Mouse (Mus musculus): ENCODE data around the gene Zfp423. TPM values are rescaled to one million over a fixed set of nuclear protein-coding genes. Genes with fewer than 3 reads are reported as not detected.

Gene Zfp423
- polyA plus RNA-seq, 1 experiment from 2014 or later = 36.6 TPM

GRCm38 (mm10) chr8:87961680-87962513 is 2.5 kb upstream of the Zfp423 start:
- Histone ChIP-seq H3K27ac (peak overlapping the region; percentile 33; the same call in 1 of the 2 replicates), H3K27me3 (peaks cover 36% of the 10 kb centered on the region)
- under 1% methylated on average over 48 of the region's 50 CpGs for WGBS

GRCm38 (mm10) chr8:87961108-87961507 is 1.7 kb upstream of the Zfp423 start:
- WGBS = under 1% methylated on average over 17 of the region's 20 CpGs
- H3K9me3 ChIP-seq = no peaks in the 10 kb centered on the region
- H3K9ac ChIP-seq = peak overlapping the region; percentile 50; the same call in 1 of the 2 replicates
- no peak for ATAC-seq (ENCODE audit: low FRiP score)
- H3K27me3 ChIP-seq = peaks cover 36% of the 10 kb centered on the region
- peak overlapping the region; percentile 93 for H3K4me2 ChIP-seq
- no peaks in the 10 kb centered on the region for H3K36me3 ChIP-seq (replicated peaks)
- peaks cover 55% of the 10 kb centered on the region for H3K4me1 ChIP-seq
- peak overlapping the region; percentile 70 for H3K4me3 ChIP-seq (replicated peaks)
- H3K27ac ChIP-seq = no peak overlapping the region

More at GRCm38 (mm10) chr8:87961680-87962513, 2.5 kb upstream of the Zfp423 start:
- H3K4me1 ChIP-seq = peaks cover 48% of the 10 kb centered on the region
- H3K36me3 ChIP-seq (replicated peaks) = no peaks in the 10 kb centered on the region
- peak overlapping the region; percentile 70 for H3K4me3 ChIP-seq (replicated peaks)
- H3K4me2 ChIP-seq = peak overlapping the region; percentile 93
- ATAC-seq (ENCODE audit: low FRiP score) = peak; percentile 12
- peak overlapping the region; percentile 50 for H3K9ac ChIP-seq
- H3K9me3 ChIP-seq = no peaks in the 10 kb centered on the region

- H3K4me3 ChIP-seq (replicated peaks) = peak overlapping the region; percentile 70
- peak overlapping the region; percentile 98 for H3K27ac ChIP-seq
- peak; percentile 78 for ATAC-seq (ENCODE audit: low FRiP score)
- H3K9me3 ChIP-seq = no peaks in the 10 kb centered on the region
- under 1% methylated on average over 54 of the region's 76 CpGs for WGBS
- peaks cover 63% of the 10 kb centered on the region for H3K4me1 ChIP-seq
- H3K27me3 ChIP-seq = peaks cover 36% of the 10 kb centered on the region
- H3K36me3 ChIP-seq (replicated peaks) = no peaks in the 10 kb centered on the region
- H3K9ac ChIP-seq = peak overlapping the region; percentile 93
- H3K4me2 ChIP-seq = peak overlapping the region; percentile 93
Measured at GRCm38 (mm10) chr8:87960061-87960749, 810 bp upstream of the Zfp423 start.

- peaks cover 69% of the 10 kb centered on the region for H3K4me1 ChIP-seq
- whole genome bisulfite sequencing = under 1% methylated on average over 60 of the region's 115 CpGs
- ATAC-seq (ENCODE audit: low FRiP score) = peak; percentile 47
Measured at GRCm38 (mm10) chr8:87958451-87959319, 710 bp downstream of the Zfp423 start.

GRCm38 (mm10) chr8:87957871-87958450 is 1.4 kb downstream of the Zfp423 start:
- Histone ChIP-seq H3K4me3 (replicated peaks) (peak overlapping the region; percentile 70), H3K9me3 (no peaks in the 10 kb centered on the region), H3K9ac (peak overlapping the region; percentile 93), H3K27ac (peak overlapping the region; percentile 98), H3K27me3 (peaks cover 24% of the 10 kb centered on the region), H3K36me3 (replicated peaks) (no peaks in the 10 kb centered on the region), H3K4me1 (peaks cover 75% of the 10 kb centered on the region), H3K4me2 (peak overlapping the region; percentile 93)
- no peak for ATAC-seq (ENCODE audit: low FRiP score)
- 0% methylated on average over 20 of the region's 20 CpGs for WGBS

More at GRCm38 (mm10) chr8:87958451-87959319, 710 bp downstream of the Zfp423 start:
- Histone ChIP-seq H3K4me3 (replicated peaks) (peak overlapping the region; percentile 70), H3K9me3 (no peaks in the 10 kb centered on the region), H3K9ac (peak overlapping the region; percentile 93), H3K4me2 (peak overlapping the region; percentile 93), H3K27ac (peak overlapping the region; percentile 98), H3K36me3 (replicated peaks) (no peaks in the 10 kb centered on the region), H3K27me3 (peaks cover 29% of the 10 kb centered on the region)

GRCm38 (mm10) chr8:87956001-87956400 is 3.4 kb downstream of the Zfp423 start:
- H3K36me3 ChIP-seq (replicated peaks) = no peaks in the 10 kb centered on the region
- H3K9ac ChIP-seq = no peak overlapping the region
- ATAC-seq (ENCODE audit: low FRiP score) = no peak
- H3K4me2 ChIP-seq = peak overlapping the region; percentile 13; the same call in 1 of the 2 replicates
- 66% methylated on average over 5 of the region's 5 CpGs for WGBS
- peaks cover 64% of the 10 kb centered on the region for H3K4me1 ChIP-seq
- H3K27ac ChIP-seq = no peak overlapping the region
- H3K4me3 ChIP-seq (replicated peaks) = no peak overlapping the region
- H3K27me3 ChIP-seq = peaks cover 4% of the 10 kb centered on the region
- no peaks in the 10 kb centered on the region for H3K9me3 ChIP-seq

- no peaks in the 10 kb centered on the region for H3K36me3 ChIP-seq (replicated peaks)
- no peaks in the 10 kb centered on the region; the same call in 1 of the 2 replicates for H3K27me3 ChIP-seq
- ATAC-seq (ENCODE audit: low FRiP score) = no peak
- H3K27ac ChIP-seq = 0 out of 2 replicates have a peak overlapping the region, but pooled peaks have one; percentile 9
- no peak overlapping the region for H3K4me3 ChIP-seq (replicated peaks)
- H3K4me2 ChIP-seq = 0 out of 2 replicates have a peak overlapping the region, but pooled peaks have one; percentile 6
- H3K9ac ChIP-seq = no peak overlapping the region
- 9% methylated on average over 5 of the region's 5 CpGs for WGBS
- H3K4me1 ChIP-seq = peaks cover 75% of the 10 kb centered on the region
- H3K9me3 ChIP-seq = no peaks in the 10 kb centered on the region
Measured at GRCm38 (mm10) chr8:87953473-87953872, 5.9 kb downstream of the Zfp423 start.

GRCm38 (mm10) chr8:87952298-87952697 is 7.1 kb downstream of the Zfp423 start:
- H3K4me3 ChIP-seq (replicated peaks) = no peak overlapping the region
- H3K9ac ChIP-seq = no peak overlapping the region
- no peaks in the 10 kb centered on the region for H3K36me3 ChIP-seq (replicated peaks)
- H3K4me2 ChIP-seq = no peak overlapping the region
- H3K9me3 ChIP-seq = no peaks in the 10 kb centered on the region
- whole genome bisulfite sequencing = 82% methylated on average over 6 of the region's 6 CpGs
- H3K27ac ChIP-seq = no peak overlapping the region
- ATAC-seq (ENCODE audit: low FRiP score) = no peak
- H3K27me3 ChIP-seq = no peaks in the 10 kb centered on the region; the same call in 1 of the 2 replicates
- H3K4me1 ChIP-seq = peaks cover 75% of the 10 kb centered on the region

GRCm38 (mm10) chr8:87944225-87944934 is 15.0 kb downstream of the Zfp423 start:
- Histone ChIP-seq H3K4me1 (peaks cover 62% of the 10 kb centered on the region), H3K4me3 (replicated peaks) (no peak overlapping the region), H3K4me2 (peak overlapping the region; percentile 76), H3K36me3 (replicated peaks) (peaks cover 6% of the 10 kb centered on the region; the same call in 1 of the 2 replicates), H3K9me3 (no peaks in the 10 kb centered on the region), H3K9ac (peak overlapping the region; percentile 29; the same call in 1 of the 2 replicates), H3K27me3 (peaks cover 3% of the 10 kb centered on the region; the same call in 1 of the 2 replicates), H3K27ac (no peak overlapping the region)
- ATAC-seq (ENCODE audit: low FRiP score) = peak; percentile 3; the same call in 1 of the 2 replicates
- WGBS = 29% methylated on average over 5 of the region's 5 CpGs

- ATAC-seq (ENCODE audit: low FRiP score) = peak; percentile 51; the same call in 1 of the 2 replicates
- peak overlapping the region; percentile 41 for H3K4me3 ChIP-seq (replicated peaks)
- WGBS = 4% methylated on average over 42 of the region's 42 CpGs
Measured at GRCm38 (mm10) chr8:87943651-87944091, 15.7 kb downstream of the Zfp423 start.

More at GRCm38 (mm10) chr8:87943651-87944091, 15.7 kb downstream of the Zfp423 start:
- H3K27me3 ChIP-seq = peaks cover 3% of the 10 kb centered on the region; the same call in 1 of the 2 replicates
- no peaks in the 10 kb centered on the region for H3K9me3 ChIP-seq
- peak overlapping the region; percentile 65 for H3K9ac ChIP-seq
- peaks cover 62% of the 10 kb centered on the region for H3K4me1 ChIP-seq
- H3K36me3 ChIP-seq (replicated peaks) = peaks cover 6% of the 10 kb centered on the region; the same call in 1 of the 2 replicates
- 0 out of 2 replicates have a peak overlapping the region, but pooled peaks have one; percentile 42 for H3K27ac ChIP-seq
- H3K4me2 ChIP-seq = peak overlapping the region; percentile 76

Measured in forebrain, embryonic 12.5 days (tissue).